Mouse (Mus musculus): ENCODE data around the gene Spsb3. TPM values are rescaled to one million over a fixed set of nuclear protein-coding genes. Genes with fewer than 3 reads are reported as not detected.

Spsb3 gene
- polyA plus RNA-seq, 1 experiment from 2014 or later: 45.4 TPM

GRCm38 (mm10) chr17:24847386-24847785 lies 39.1 kb upstream of the Spsb3 start:
- 92% methylated on average over 1 of the region's 1 CpGs for WGBS
- Histone ChIP-seq H3K9ac (replicated peaks; ENCODE audit: low read depth) (no peak overlapping the region), H3K4me2 (replicated peaks; ENCODE audit: low read depth, low read length) (no peak overlapping the region), H3K4me1 (ENCODE audit: insufficient read depth, low read depth, low read length) (peaks cover 6% of the 10 kb centered on the region; the same call in 1 of the 2 replicates), H3K27ac (ENCODE audit: low read length) (no peak overlapping the region), H3K27me3 (replicated peaks; ENCODE audit: insufficient read depth, low read length) (no peaks in the 10 kb centered on the region), H3K36me3 (ENCODE audit: insufficient read depth, low read length) (no peaks in the 10 kb centered on the region), H3K9me3 (ENCODE audit: low read length) (no peaks in the 10 kb centered on the region), H3K4me3 (ENCODE audit: low read depth, low read length) (no peak overlapping the region)
- TF ChIP-seq CTCF (IDR thresholded peaks at IDR 0.05) (no peak), EP300 (IDR thresholded peaks at IDR 0.05) (no peak)
- ATAC-seq: no peak
- DNase-seq (ENCODE audit: low spot score): no peak

DNA sequence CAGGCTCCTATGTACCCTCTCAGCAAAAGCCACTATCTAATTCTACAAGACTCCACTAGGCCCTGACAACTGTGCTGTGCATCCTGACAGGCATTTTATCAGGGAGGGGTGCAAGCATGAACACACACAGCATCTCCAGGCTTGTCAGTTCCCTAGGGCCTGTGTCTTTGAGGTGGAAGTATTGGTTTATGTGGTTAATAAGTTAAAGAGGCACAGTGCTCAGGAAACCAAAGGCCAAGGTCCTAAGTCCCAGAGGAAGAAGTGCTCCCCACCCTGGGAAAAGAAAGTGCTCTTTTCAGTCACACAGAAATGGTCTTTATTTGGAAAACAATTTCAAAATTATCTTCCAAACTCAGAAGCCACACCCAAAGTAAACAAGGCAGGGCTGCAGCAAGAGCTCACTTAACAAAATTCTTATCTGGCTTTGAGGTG lies 37.8 kb upstream of the Spsb3 start:
- H3K27ac ChIP-seq (ENCODE audit: low read length): no peak overlapping the region
- peak overlapping the region; percentile 84; the same call in 1 of the 2 replicates for H3K4me2 ChIP-seq (replicated peaks; ENCODE audit: low read depth, low read length)
- ATAC-seq (no peak), DNase-seq (ENCODE audit: low spot score) (no peak)
- TF ChIP-seq EP300 (IDR thresholded peaks at IDR 0.05) (no peak), CTCF (IDR thresholded peaks at IDR 0.05) (no peak)
- H3K9me3 ChIP-seq (ENCODE audit: low read length): no peaks in the 10 kb centered on the region
- no peak overlapping the region for H3K9ac ChIP-seq (replicated peaks; ENCODE audit: low read depth)
- peaks cover 6% of the 10 kb centered on the region; the same call in 1 of the 2 replicates for H3K4me1 ChIP-seq (ENCODE audit: insufficient read depth, low read depth, low read length)
- H3K4me3 ChIP-seq (ENCODE audit: low read depth, low read length): no peak overlapping the region
- no peaks in the 10 kb centered on the region for H3K27me3 ChIP-seq (replicated peaks; ENCODE audit: insufficient read depth, low read length)
- H3K36me3 ChIP-seq (ENCODE audit: insufficient read depth, low read length): 0 out of 2 replicates have a peak, but pooled peaks cover 5% of the 10 kb centered on the region

DNA sequence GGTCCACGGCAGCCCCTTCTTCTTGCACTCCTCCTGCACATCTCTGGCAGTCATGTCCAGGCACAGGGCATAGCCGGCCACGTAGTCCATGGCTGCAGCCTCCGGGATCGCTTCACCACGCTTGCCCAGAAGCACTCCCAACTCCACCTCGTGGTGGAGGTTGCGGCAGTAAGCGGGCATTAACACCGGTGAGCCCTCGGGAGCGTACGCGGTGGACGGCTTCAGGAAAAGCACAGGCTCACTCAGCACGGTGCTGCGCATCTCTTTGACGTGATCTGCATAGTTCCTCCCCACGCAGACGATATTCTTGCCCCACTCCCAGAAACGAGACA lies 36.7 kb upstream of the Spsb3 start:
- DNase-seq (ENCODE audit: low spot score) (no peak), ATAC-seq (peak; percentile 47)
- Histone ChIP-seq H3K4me3 (ENCODE audit: low read depth, low read length) (peak overlapping the region; percentile 74), H3K36me3 (ENCODE audit: insufficient read depth, low read length) (0 out of 2 replicates have a peak, but pooled peaks cover 7% of the 10 kb centered on the region), H3K27me3 (replicated peaks; ENCODE audit: insufficient read depth, low read length) (no peaks in the 10 kb centered on the region), H3K27ac (ENCODE audit: low read length) (peak overlapping the region; percentile 89), H3K9ac (replicated peaks; ENCODE audit: low read depth) (peak overlapping the region; percentile 65), H3K4me2 (replicated peaks; ENCODE audit: low read depth, low read length) (peak overlapping the region; percentile 84), H3K9me3 (ENCODE audit: low read length) (no peaks in the 10 kb centered on the region), H3K4me1 (ENCODE audit: insufficient read depth, low read depth, low read length) (peaks cover 6% of the 10 kb centered on the region; the same call in 1 of the 2 replicates)
- WGBS: under 1% methylated on average over 21 of the region's 21 CpGs
- TF ChIP-seq CTCF (IDR thresholded peaks at IDR 0.05) (peak; percentile 76), EP300 (IDR thresholded peaks at IDR 0.05) (no peak)

- peak; percentile 99 for DNase-seq (ENCODE audit: low spot score)
- Histone ChIP-seq H3K4me2 (replicated peaks; ENCODE audit: low read depth, low read length) (peak within 1 kb of the TSS; percentile 84), H3K4me3 (ENCODE audit: low read depth, low read length) (peak within 1 kb of the TSS; percentile 74), H3K9ac (replicated peaks; ENCODE audit: low read depth) (peak within 1 kb of the TSS; percentile 65), H3K36me3 (ENCODE audit: insufficient read depth, low read length) (0 out of 2 replicates have a peak, but pooled peaks cover 7% of the 10 kb centered on the region), H3K27ac (ENCODE audit: low read length) (peak within 1 kb of the TSS; percentile 89), H3K27me3 (replicated peaks; ENCODE audit: insufficient read depth, low read length) (no peaks in the 10 kb centered on the region), H3K4me1 (ENCODE audit: insufficient read depth, low read depth, low read length) (peaks cover 6% of the 10 kb centered on the region; the same call in 1 of the 2 replicates), H3K9me3 (ENCODE audit: low read length) (no peaks in the 10 kb centered on the region)
- peak; percentile 46; the same call in 1 of the 2 replicates for TF ChIP-seq CTCF (IDR thresholded peaks at IDR 0.05)
- no peak for TF ChIP-seq EP300 (IDR thresholded peaks at IDR 0.05)
- ATAC-seq: peak; percentile 99
- 0% methylated on average over 55 of the region's 58 CpGs for WGBS
These were observed 36.2 kb upstream of the Spsb3 start, which contains the start of gene Fahd1 for GRCm38 (mm10) chr17:24850065-24850772. TSS of gene Fahd1 (minus strand) at chr17:24850364.

GRCm38 (mm10) chr17:24850773-24851127 lies 35.7 kb upstream of the Spsb3 start:
- Histone ChIP-seq H3K4me2 (replicated peaks; ENCODE audit: low read depth, low read length) (peak overlapping the region; percentile 84), H3K9me3 (ENCODE audit: low read length) (no peaks in the 10 kb centered on the region), H3K36me3 (ENCODE audit: insufficient read depth, low read length) (0 out of 2 replicates have a peak, but pooled peaks cover 7% of the 10 kb centered on the region), H3K9ac (replicated peaks; ENCODE audit: low read depth) (peak overlapping the region; percentile 60), H3K4me3 (ENCODE audit: low read depth, low read length) (peak overlapping the region; percentile 74), H3K4me1 (ENCODE audit: insufficient read depth, low read depth, low read length) (peaks cover 6% of the 10 kb centered on the region; the same call in 1 of the 2 replicates), H3K27me3 (replicated peaks; ENCODE audit: insufficient read depth, low read length) (no peaks in the 10 kb centered on the region), H3K27ac (ENCODE audit: low read length) (peak overlapping the region; percentile 89; the same call in 1 of the 2 replicates)
- WGBS: under 1% methylated on average over 20 of the region's 20 CpGs
- DNase-seq (ENCODE audit: low spot score) (no peak), ATAC-seq (no peak)
- TF ChIP-seq CTCF (IDR thresholded peaks at IDR 0.05): no peak; the same call in 1 of the 2 replicates
- TF ChIP-seq EP300 (IDR thresholded peaks at IDR 0.05): no peak

DNA sequence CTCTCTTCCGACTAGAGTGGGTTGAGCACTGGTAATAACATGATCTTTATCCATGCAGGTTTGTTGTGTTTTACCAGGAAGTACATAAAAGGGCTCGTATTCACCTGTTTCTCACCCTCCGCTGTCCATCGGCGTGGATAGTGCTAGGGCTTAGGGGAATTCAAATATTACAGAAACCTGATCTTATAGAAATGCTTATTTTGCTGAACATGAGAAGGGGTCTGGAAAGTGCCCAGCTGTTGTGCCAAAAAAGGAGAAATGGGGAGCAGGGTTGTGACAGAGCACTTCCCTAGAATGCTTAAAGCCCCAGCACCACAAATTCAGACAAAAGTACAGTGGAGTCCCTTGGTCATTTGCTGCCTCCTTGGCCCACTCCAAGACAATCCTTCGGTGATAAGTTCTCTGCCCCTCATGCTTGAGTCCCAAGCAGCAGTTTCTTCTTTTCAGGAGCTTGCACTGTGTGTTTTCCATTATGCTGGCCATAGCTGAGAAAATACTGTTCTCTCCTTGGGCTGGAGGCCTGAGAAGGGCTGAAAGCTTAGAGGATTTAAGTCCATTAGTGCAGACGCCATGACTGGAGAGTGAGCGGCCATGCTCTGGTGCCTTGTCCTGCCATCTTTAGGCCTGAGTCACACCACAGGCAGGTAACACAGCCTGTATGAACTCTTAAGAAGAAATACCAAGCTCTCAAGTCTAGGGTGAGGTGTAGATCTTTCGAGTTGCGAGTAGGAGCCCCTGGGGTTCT lies 34.9 kb upstream of the Spsb3 start:
- 0 out of 2 replicates have a peak overlapping the region, but pooled peaks have one; percentile 2 for H3K4me3 ChIP-seq (ENCODE audit: low read depth, low read length)
- TF ChIP-seq CTCF (IDR thresholded peaks at IDR 0.05) (no peak), EP300 (IDR thresholded peaks at IDR 0.05) (no peak)

More for the DNA sequence above, 34.9 kb upstream of the Spsb3 start:
- no peaks in the 10 kb centered on the region for H3K9me3 ChIP-seq (ENCODE audit: low read length)
- DNase-seq (ENCODE audit: low spot score): no peak
- no peak overlapping the region for H3K9ac ChIP-seq (replicated peaks; ENCODE audit: low read depth)
- H3K27me3 ChIP-seq (replicated peaks; ENCODE audit: insufficient read depth, low read length): no peaks in the 10 kb centered on the region
- H3K4me1 ChIP-seq (ENCODE audit: insufficient read depth, low read depth, low read length): peaks cover 6% of the 10 kb centered on the region; the same call in 1 of the 2 replicates
- H3K36me3 ChIP-seq (ENCODE audit: insufficient read depth, low read length): 0 out of 2 replicates have a peak, but pooled peaks cover 7% of the 10 kb centered on the region
- H3K27ac ChIP-seq (ENCODE audit: low read length): no peak overlapping the region
- no peak for ATAC-seq
- WGBS: 73% methylated on average over 10 of the region's 10 CpGs
- peak overlapping the region; percentile 84 for H3K4me2 ChIP-seq (replicated peaks; ENCODE audit: low read depth, low read length)

Measured in lung, postnatal 0 days (tissue).